Mouse (Mus musculus) intestine, postnatal 0 days (tissue): ENCODE data around the gene Tmem120b. TPM values are rescaled to one million over a fixed set of nuclear protein-coding genes. Genes with fewer than 3 reads are reported as not detected.

Experiments
- ATAC-seq: fragments of 200-750 bp; cut with Nextera tagmentation; 2 replicates; pipeline ENCODE4 v1.8.0; 2017; ENCODE audit warnings: mild to moderate bottlenecking, moderate TSS enrichment, moderate library complexity
- H3K27ac ChIP-seq: fragments of 300-500 bp; sonication (generic); 2 replicates; pipeline ENCODE4 v1.5.1; 2014; ENCODE audit warnings: mild to moderate bottlenecking, low read depth, low read length, moderate library complexity
- H3K27me3 ChIP-seq: fragments of 300-500 bp; sonication (generic); replicated peaks from 2 replicates; pipeline ENCODE4 v1.6.1; 2014; ENCODE audit warnings: low read length, mixed read lengths; ENCODE audit not compliant: control insufficient read depth, insufficient read depth
- H3K36me3 ChIP-seq: fragments of 300-500 bp; sonication (generic); 2 replicates; pipeline ENCODE4 v1.6.1; 2014; ENCODE audit warnings: mild to moderate bottlenecking, moderate library complexity; ENCODE audit not compliant: control insufficient read depth, insufficient read depth
- H3K4me1 ChIP-seq: fragments of 300-500 bp; sonication (generic); replicated peaks from 2 replicates; pipeline ENCODE4 v1.6.1; 2014; ENCODE audit warnings: antibody characterized with exemption, low read length, mixed read lengths; ENCODE audit not compliant: control insufficient read depth, insufficient read depth
- H3K4me2 ChIP-seq: fragments of 300-500 bp; sonication (generic); replicated peaks from 2 replicates; pipeline ENCODE4 v1.6.1; 2014; ENCODE audit warnings: low read depth, mild to moderate bottlenecking, moderate library complexity
- H3K4me3 ChIP-seq: fragments of 300-500 bp; sonication (generic); 2 replicates; pipeline ENCODE4 v1.5.1; 2014; ENCODE audit warnings: low read depth, low read length
- H3K9ac ChIP-seq: fragments of 300-500 bp; sonication (generic); 2 replicates; pipeline ENCODE4 v1.6.1; 2014; ENCODE audit warnings: mild to moderate bottlenecking, low read depth, low read length
- H3K9me3 ChIP-seq: fragments of 300-500 bp; sonication (generic); 2 replicates; pipeline ENCODE4 v1.6.1; 2016; ENCODE audit warnings: mixed run types; ENCODE audit not compliant: control insufficient read depth
- CTCF ChIP-seq: sonication (generic); IDR thresholded peaks from 2 replicates; pipeline ENCODE4 v1.5.1; 2016; ENCODE audit warnings: low read depth, mild to moderate bottlenecking, control low read depth, antibody characterized with exemption, moderate library complexity
- WGBS: fragments of 180-500 bp; shearing (Covaris S2); extraction: QIAGEN DNeasy Blood & Tissue Kit; methylation state at CpG from one replicate; pipeline ENCODE4 v1.1.7; 2014; 5-methylcytosine and 5-hydroxymethylcytosine counted together
- polyA plus RNA-seq: library from polyadenylated mRNA; unstranded; fragments of >200 nt; fragmentation: Nextera tagmentation; extraction: Ambion mirVana; gene quantifications from 2 replicates; pipeline ENCODE4 v1.2.1, GENCODE M21; 2015

Gene Tmem120b
- polyA plus RNA-seq, 1 experiment from 2014 or later = 3.2 TPM

GRCm38 (mm10) chr5:123024965-123025573, 43.1 kb upstream of the Tmem120b start:
- H3K9ac ChIP-seq = no peak overlapping the region
- H3K36me3 ChIP-seq = peaks cover 15% of the 10 kb centered on the region
- peak overlapping the region; percentile 50 for H3K27ac ChIP-seq
- H3K9me3 ChIP-seq = no peaks in the 10 kb centered on the region
- H3K27me3 ChIP-seq = no peaks in the 10 kb centered on the region
- no peaks in the 10 kb centered on the region for H3K4me1 ChIP-seq
- no peak overlapping the region for H3K4me2 ChIP-seq
- no peak for ATAC-seq
- WGBS = 64% methylated on average over 9 of the region's 9 CpGs
- H3K4me3 ChIP-seq = no peak overlapping the region
- TF ChIP-seq CTCF = no peak

- Histone ChIP-seq H3K4me2 (no peak overlapping the region), H3K9me3 (peaks cover 4% of the 10 kb centered on the region; the same call in 1 of the 2 replicates), H3K36me3 (peaks cover 21% of the 10 kb centered on the region), H3K27ac (peak overlapping the region; percentile 35; the same call in 1 of the 2 replicates), H3K9ac (no peak overlapping the region), H3K27me3 (no peaks in the 10 kb centered on the region), H3K4me3 (no peak overlapping the region), H3K4me1 (no peaks in the 10 kb centered on the region)
- no peak for ATAC-seq
- TF ChIP-seq CTCF = no peak
- WGBS = 66% methylated on average over 6 of the region's 6 CpGs
Measured at GRCm38 (mm10) chr5:123026414-123026813, 41.8 kb upstream of the Tmem120b start.

- ATAC-seq = peak; percentile 87
- H3K9me3 ChIP-seq = peaks cover 4% of the 10 kb centered on the region; the same call in 1 of the 2 replicates
- WGBS = 26% methylated on average over 6 of the region's 6 CpGs
- H3K4me1 ChIP-seq = no peaks in the 10 kb centered on the region
- no peak for TF ChIP-seq CTCF
- H3K27me3 ChIP-seq = no peaks in the 10 kb centered on the region
- peaks cover 27% of the 10 kb centered on the region for H3K36me3 ChIP-seq
- 0 out of 2 replicates have a peak overlapping the region, but pooled peaks have one; percentile 58 for H3K27ac ChIP-seq
- no peak overlapping the region for H3K9ac ChIP-seq
- peak overlapping the region; percentile 21; the same call in 1 of the 2 replicates for H3K4me2 ChIP-seq
- H3K4me3 ChIP-seq = no peak overlapping the region
Measured at GRCm38 (mm10) chr5:123027436-123027835, 40.8 kb upstream of the Tmem120b start.

- Histone ChIP-seq H3K27ac (no peak overlapping the region), H3K27me3 (no peaks in the 10 kb centered on the region), H3K9ac (no peak overlapping the region), H3K36me3 (peaks cover 27% of the 10 kb centered on the region), H3K4me3 (no peak overlapping the region), H3K4me2 (no peak overlapping the region), H3K4me1 (no peaks in the 10 kb centered on the region), H3K9me3 (peaks cover 4% of the 10 kb centered on the region; the same call in 1 of the 2 replicates)
- 91% methylated on average over 7 of the region's 7 CpGs for WGBS
- no peak for TF ChIP-seq CTCF
- no peak for ATAC-seq
Measured at GRCm38 (mm10) chr5:123029729-123030128, 38.5 kb upstream of the Tmem120b start.

DNA sequence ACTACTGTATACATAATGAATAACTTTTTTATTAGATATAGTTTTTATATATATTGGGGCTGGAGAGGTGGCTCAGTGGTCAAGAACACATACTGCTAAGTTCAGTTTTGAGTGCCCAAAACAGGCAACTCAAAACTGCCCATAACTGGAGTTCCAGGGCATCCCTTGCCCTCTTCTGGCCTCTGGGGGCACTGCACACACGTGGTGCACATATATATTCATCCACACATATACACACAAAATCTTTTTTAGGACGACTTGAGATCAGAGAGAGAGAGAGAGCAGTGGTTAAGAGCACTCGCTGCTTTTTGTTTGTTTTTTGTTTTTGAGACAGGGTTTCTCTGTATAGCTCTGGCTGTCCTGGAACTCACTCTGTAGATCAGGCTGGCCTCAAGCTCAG, 36.9 kb upstream of the Tmem120b start:
- Histone ChIP-seq H3K4me1 (no peaks in the 10 kb centered on the region), H3K27ac (no peak overlapping the region), H3K9me3 (peaks cover 4% of the 10 kb centered on the region; the same call in 1 of the 2 replicates), H3K4me3 (no peak overlapping the region), H3K27me3 (no peaks in the 10 kb centered on the region), H3K4me2 (no peak overlapping the region), H3K36me3 (peaks cover 27% of the 10 kb centered on the region), H3K9ac (no peak overlapping the region)
- TF ChIP-seq CTCF = peak; percentile 33; the same call in 1 of the 2 replicates
- WGBS = 95% methylated on average over 3 of the region's 3 CpGs
- ATAC-seq = no peak

DNA sequence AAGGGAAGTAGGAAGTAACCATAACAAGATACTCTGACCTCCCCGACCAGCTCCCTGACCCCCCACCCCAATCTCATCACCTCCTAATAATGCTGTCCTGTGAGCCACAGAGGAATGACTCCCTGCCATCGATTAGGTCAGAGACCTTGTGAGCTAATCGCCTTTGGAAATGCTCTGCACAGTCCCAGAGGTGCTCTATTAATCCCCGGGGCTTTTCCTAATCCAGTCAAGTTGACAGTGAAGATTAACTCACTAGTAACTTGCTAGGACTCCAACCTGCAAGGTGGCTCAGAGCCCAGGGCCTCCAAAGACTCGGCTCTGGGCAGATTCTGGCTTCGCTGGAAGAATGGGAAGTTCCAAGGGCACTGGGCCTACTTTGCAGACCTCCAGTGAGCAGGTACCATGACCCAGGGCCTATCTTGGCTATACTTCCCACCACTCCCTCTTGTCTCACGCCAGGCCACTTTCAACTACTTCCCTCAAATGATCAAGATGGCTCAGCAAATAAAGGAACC, 34.5 kb upstream of the Tmem120b start:
- peaks cover 4% of the 10 kb centered on the region; the same call in 1 of the 2 replicates for H3K9me3 ChIP-seq
- H3K27ac ChIP-seq = no peak overlapping the region
- no peak for ATAC-seq
- H3K9ac ChIP-seq = no peak overlapping the region
- no peaks in the 10 kb centered on the region; the same call in 1 of the 2 replicates for H3K4me1 ChIP-seq
- no peak overlapping the region for H3K4me2 ChIP-seq
- 64% methylated on average over 7 of the region's 7 CpGs for WGBS
- H3K4me3 ChIP-seq = no peak overlapping the region
- peaks cover 25% of the 10 kb centered on the region for H3K36me3 ChIP-seq
- TF ChIP-seq CTCF = no peak
- H3K27me3 ChIP-seq = no peaks in the 10 kb centered on the region
